Mouse (Mus musculus) forebrain, embryonic 11.5 days (tissue): ENCODE results near the gene Mga. TPM values are rescaled to one million over a fixed set of nuclear protein-coding genes. Genes with fewer than 3 reads are reported as not detected.

Experiments used
- microRNA-seq: library from miRNA; unstranded; fragments of <30 nt; microRNA quantifications from one replicate; pipeline ENCODE4, GENCODE M21; 2016; ENCODE audit not compliant: insufficient number of aligned reads
- polyA plus RNA-seq: library from polyadenylated mRNA; unstranded; fragments of >200 nt; fragmentation: Nextera tagmentation; extraction: Ambion mirVana; gene quantifications from 2 replicates; pipeline ENCODE4 v1.2.1, GENCODE M21; 2014

Mga gene
- polyA plus RNA-seq, 1 experiment from 2014 or later: 43.3 TPM

Small RNA genes within 50 kb of the gene (microRNA-seq; reads per million reads assigned to microRNA genes)
- gene Mir7665: not detected

Other genes starting within 250 kb of the Mga start
- 37.7 and 39.5 TPM in 2 replicates for gene Ndufaf1, start 234.4 kb upstream of the Mga start, polyA plus RNA-seq
- 32.1 and 39.5 TPM in 2 replicates for gene Rtf1, start 222.2 kb upstream of the Mga start, polyA plus RNA-seq
- 1.5 and 1.6 TPM in 2 replicates for gene Itpka, start 154.9 kb upstream of the Mga start, polyA plus RNA-seq
- 0.11 and 0.19 TPM in 2 replicates for gene Ltk, start 136.8 kb upstream of the Mga start, polyA plus RNA-seq
- gene Rpap1, start 109.7 kb upstream of the Mga start, polyA plus RNA-seq: 38.1 and 40.3 TPM in 2 replicates
- gene Tyro3, start 99.5 kb upstream of the Mga start, polyA plus RNA-seq: 27.7 and 29.8 TPM in 2 replicates
- 3.9 and 5.3 TPM in 2 replicates for gene Mapkbp1, start 75.5 kb downstream of the Mga start, polyA plus RNA-seq
- 18.6 and 21.6 TPM in 2 replicates for gene Jmjd7, start 130.3 kb downstream of the Mga start, polyA plus RNA-seq
- gene Gm28042, start 130.3 kb downstream of the Mga start, polyA plus RNA-seq: 4.8 and 6.6 TPM in 2 replicates
- gene Pla2g4b, start 136.2 kb downstream of the Mga start, polyA plus RNA-seq: 1.5 and 1.8 TPM in 2 replicates